Mouse (Mus musculus): ENCODE measurements around the gene Zfp850.
"Not testable (repeated sequence)": the region's sequence is repeated elsewhere in the genome, so short reads cannot be mapped to it uniquely, and the experiment has no call there.

The Zfp850 gene

GRCm38 (mm10) chr7:28013549-28014444 is at the start of gene Zfp850:
Zfp850 (minus strand) TSS chr7:28014115.
- DNase-seq: peak; percentile 98

DNA sequence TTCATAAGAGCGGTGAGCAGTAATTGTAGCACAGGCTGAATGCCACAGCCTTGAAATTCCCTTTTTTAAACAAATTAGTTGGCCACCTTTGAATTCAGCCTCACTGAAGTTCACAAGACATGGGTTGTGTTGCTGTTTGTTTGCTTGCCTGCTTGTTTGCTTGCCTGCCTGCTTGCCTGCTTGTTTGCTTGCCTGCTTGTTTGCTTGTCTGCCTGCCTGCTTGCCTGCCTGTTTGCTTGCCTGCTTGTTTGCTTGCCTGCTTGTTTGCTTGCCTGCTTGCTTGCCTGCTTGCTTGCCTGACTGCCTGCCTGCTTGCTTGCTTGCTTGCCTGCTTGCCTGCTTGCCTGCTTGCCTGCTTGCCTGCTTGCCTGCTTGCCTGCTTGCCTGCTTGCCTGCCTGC is 46.1 kb upstream of the Zfp850 start:
- peak; percentile 55 for DNase-seq

GRCm38 (mm10) chr7:28053046-28053930 is 39.4 kb upstream of the Zfp850 start:
- peak; percentile 70 for DNase-seq

- peak; percentile 87 for DNase-seq
Measured at GRCm38 (mm10) chr7:28050584-28050983, 36.7 kb upstream of the Zfp850 start.

- peak; percentile 100 for DNase-seq
Measured at GRCm38 (mm10) chr7:28049476-28050409, 35.8 kb upstream of the Zfp850 start, which contains the start of gene Psmc4. Psmc4 (minus strand) TSS chr7:28050101.

DNA sequence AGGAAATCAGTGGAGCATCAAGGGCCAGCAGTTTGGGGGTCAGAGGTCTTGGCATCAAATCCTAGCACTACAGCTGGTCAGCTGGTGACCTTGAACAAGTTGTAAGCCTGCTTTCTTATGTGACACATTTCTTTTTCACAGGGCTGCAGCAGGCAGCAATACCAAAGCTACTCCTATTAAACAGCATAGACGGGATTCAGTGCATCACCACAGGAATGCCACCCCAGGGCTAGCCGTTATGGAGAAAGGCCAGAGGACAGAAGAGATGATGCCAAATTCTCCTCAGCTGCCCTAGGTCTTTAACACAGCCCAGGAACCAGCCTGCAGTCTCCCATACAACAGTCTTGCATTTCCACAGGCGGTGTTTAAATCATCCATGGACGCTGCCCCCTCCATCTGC is 30.6 kb upstream of the Zfp850 start:
- peak; percentile 81 for DNase-seq

GRCm38 (mm10) chr7:28014445-28014810 is 513 bp upstream of the Zfp850 start:
- peak; percentile 12 for DNase-seq

DNA sequence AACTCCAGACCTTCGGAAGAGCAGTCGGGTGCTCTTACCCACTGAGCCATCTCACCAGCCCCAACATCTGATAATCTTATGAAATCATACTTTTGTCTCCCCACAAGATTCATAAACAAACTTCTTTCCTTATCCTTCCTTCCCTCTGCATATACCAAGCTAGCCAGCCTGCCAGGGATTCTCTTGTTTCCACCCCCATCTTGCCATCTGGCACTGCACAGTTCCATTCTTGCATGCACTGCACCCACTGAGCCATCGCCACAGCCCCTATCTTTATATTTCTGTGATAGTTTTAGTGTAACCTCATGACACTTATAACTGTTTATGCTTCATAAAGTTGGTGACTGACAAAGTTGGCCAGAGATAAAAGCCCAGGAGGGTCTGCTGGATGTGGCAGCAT is 3.6 kb downstream of the Zfp850 start:
- no peak for DNase-seq

- peak; percentile 57 for DNase-seq
Measured at GRCm38 (mm10) chr7:27982197-27982596, 31.7 kb downstream of the Zfp850 start.

DNA sequence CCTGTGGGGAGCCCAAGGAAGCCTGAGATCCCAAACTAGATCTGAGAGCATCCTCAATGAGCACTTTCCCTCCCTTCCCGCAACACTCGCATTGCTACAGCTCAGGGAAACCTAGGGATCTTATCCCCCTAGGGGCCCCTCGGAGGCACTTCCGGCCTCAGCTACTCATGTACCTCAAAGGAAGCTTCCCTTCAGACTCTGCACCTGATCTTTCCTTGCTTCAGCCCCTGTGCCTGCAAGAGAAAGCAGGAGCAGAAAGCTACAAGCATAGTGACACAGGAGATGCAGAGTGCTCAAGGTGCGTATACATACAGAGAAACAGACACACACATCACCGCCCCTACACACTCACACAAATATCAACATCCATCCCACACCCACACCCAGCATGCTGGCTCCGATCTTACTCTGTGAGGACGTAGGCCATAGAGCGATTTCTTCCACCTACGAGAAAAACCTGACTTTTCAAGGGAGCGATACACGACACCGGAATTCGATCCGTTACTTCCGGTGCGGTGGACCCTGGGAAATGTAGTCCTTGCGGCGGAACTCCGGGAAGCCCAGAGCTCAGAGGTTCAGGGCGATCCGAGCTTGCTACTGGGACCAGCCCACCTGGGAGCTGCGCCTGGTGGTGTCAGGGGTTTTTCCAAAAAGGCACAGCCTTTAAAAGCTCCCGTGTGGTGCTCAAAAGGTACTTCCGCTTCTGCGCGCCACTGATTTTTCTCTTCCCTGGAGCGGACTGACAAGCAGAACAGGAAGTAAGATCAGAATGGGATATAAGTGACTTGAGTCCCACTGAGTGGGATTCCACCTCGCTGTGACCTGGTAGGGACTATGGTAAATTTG is 35.0 kb downstream of the Zfp850 start, which contains the start of gene Zfp780b:
TSS of gene Zfp780b (minus strand) at position 489 of the 846 bp plus-strand sequence.
- DNase-seq: peak; percentile 97

- DNase-seq: not testable (repeated sequence)
Measured at GRCm38 (mm10) chr7:27949451-27949850, 64.5 kb downstream of the Zfp850 start.

DNA sequence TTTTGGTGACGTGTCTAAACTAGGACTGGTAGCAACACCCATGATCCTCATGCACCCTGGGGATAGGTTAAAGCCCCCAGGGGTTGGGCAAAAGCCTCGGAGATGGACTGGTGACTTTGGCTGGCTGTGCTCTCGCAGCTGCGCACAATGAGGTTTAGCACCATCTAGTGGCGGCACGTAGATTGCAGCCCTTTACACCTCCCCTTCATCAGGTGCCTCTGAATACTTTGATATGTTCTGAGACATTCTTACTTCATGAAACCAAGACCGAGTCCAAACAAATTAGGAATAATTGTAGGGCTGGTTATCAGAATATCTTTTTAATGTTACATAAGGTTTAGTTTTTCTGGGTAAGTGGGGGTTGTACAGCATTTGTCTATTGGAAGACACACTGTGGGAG is 72.0 kb downstream of the Zfp850 start:
- DNase-seq: not testable (repeated sequence)
